Mouse (Mus musculus): ENCODE results near the gene Slc2a4. TPM values are rescaled to one million over a fixed set of nuclear protein-coding genes. Genes with fewer than 3 reads are reported as not detected.

Slc2a4 gene
- polyA plus RNA-seq, 1 experiment from 2014 or later: 15.7 TPM

DNA sequence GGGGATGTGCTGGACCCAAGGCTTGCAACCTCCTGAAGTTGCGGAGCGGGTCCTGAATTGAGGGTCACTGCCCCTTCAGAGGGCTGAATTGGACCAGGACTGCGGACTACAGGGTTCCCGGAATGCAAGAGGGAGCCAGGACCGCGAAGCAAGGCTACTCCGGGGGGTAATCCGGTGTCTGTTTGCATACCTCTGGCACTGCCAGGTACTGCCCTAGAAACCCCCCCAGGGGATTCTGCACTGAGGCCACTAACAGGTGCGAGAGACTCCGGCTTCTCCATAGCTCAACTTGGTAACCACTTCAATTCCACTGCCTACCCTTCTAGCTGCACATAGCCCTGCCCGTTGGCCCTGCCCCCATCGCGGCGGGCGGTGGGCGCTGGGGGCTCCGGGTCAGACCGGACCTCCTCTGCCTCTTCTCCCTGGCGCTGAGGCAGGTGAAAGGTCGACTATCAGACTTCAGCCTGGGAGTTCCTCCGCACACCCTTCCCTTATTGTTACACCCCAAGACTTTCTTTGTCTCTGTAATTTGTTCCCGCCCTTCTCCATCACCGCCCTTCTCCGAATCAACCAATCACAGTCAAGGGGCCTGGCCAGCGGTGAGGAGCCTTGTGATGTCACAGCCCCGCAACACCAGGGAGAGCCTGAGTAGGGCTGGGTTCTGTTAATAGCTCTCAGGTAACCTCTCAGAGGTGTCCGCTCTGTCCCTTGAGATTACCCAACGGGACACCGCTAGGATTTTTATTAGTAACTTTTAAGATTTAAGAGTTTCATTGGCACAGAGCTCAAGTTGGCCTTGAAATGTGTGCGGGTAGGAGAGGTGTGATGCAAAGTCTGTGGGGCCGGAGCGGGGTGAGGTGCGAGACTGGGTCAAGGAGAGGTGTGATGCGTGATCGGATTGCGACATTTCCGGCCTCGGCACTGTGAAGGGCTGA lies 47.2 kb downstream of the Slc2a4 start, which contains the start of the genes 2810408A11Rik and Neurl4:
Gene 2810408A11Rik (minus strand): TSS at position 517 of the 935 bp plus-strand sequence.
Gene Neurl4 (plus strand): TSS at position 602 of the 935 bp plus-strand sequence.
- peak; percentile 92 for DNase-seq (ENCODE audit: extremely low spot score, low spot score)
- H3K4me3 ChIP-seq: peak within 1 kb of the TSS; percentile 99
- peaks cover 8% of the 10 kb centered on the region; the same call in 1 of the 2 replicates for H3K27me3 ChIP-seq (ENCODE audit: poor library complexity, severe bottlenecking)
- H3K36me3 ChIP-seq (replicated peaks): peaks cover 33% of the 10 kb centered on the region
- no peaks in the 10 kb centered on the region for H3K9me3 ChIP-seq
- under 1% methylated on average over 38 of the region's 38 CpGs for WGBS
- H3K27ac ChIP-seq: peak within 1 kb of the TSS; percentile 99
- H3K4me1 ChIP-seq: peaks cover 47% of the 10 kb centered on the region

- no peak for DNase-seq (ENCODE audit: extremely low spot score, low spot score)
- Histone ChIP-seq H3K4me1 (peaks cover 52% of the 10 kb centered on the region), H3K36me3 (replicated peaks) (peaks cover 24% of the 10 kb centered on the region), H3K4me3 (peak overlapping the region; percentile 99), H3K9me3 (no peaks in the 10 kb centered on the region), H3K27ac (peak overlapping the region; percentile 99), H3K27me3 (ENCODE audit: poor library complexity, severe bottlenecking) (peaks cover 8% of the 10 kb centered on the region; the same call in 1 of the 2 replicates)
- 26% methylated on average over 4 of the region's 4 CpGs for WGBS
Observed at GRCm38 (mm10) chr11:69899870-69900269, 48.1 kb downstream of the Slc2a4 start.

- Histone ChIP-seq H3K27me3 (ENCODE audit: poor library complexity, severe bottlenecking) (peaks cover 8% of the 10 kb centered on the region; the same call in 1 of the 2 replicates), H3K9me3 (no peaks in the 10 kb centered on the region), H3K4me1 (peaks cover 35% of the 10 kb centered on the region), H3K36me3 (replicated peaks) (peaks cover 3% of the 10 kb centered on the region), H3K4me3 (no peak within 1 kb of the TSS), H3K27ac (0 out of 2 replicates have a peak within 1 kb of the TSS, but pooled peaks have one; percentile 26)
- DNase-seq (ENCODE audit: extremely low spot score, low spot score): no peak
- 85% methylated on average over 4 of the region's 4 CpGs for WGBS
Observed at GRCm38 (mm10) chr11:69895291-69895690, 52.7 kb downstream of the Slc2a4 start, which contains the start of gene Acap1. Gene Acap1 (minus strand): TSS chr11:69895539.

DNA sequence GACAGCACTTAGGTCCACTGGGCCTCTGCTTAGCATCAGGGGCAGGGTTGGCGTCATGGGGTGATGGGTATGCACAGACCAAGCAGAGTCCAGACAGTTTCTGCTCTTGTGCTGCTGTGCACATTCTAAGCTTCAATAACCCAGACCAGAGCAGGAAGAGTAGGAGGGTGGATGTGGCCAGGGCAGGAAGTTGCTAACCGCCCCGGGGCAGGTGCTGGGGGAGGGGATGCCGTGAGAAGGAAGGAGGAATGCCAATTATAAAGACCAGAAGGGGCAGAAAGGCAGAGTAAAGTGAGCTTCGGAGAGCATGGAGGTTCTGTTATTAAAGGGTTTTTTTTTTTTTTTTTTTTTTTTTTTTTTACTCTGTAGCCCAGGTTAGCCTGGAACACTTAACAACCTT lies 53.3 kb downstream of the Slc2a4 start:
- no peak overlapping the region for H3K4me3 ChIP-seq
- no peak for DNase-seq (ENCODE audit: extremely low spot score, low spot score)
- no peak overlapping the region for H3K27ac ChIP-seq
- no peaks in the 10 kb centered on the region for H3K9me3 ChIP-seq
- H3K4me1 ChIP-seq: peaks cover 29% of the 10 kb centered on the region
- 78% methylated on average over 5 of the region's 5 CpGs for WGBS
- H3K27me3 ChIP-seq (ENCODE audit: poor library complexity, severe bottlenecking): peaks cover 6% of the 10 kb centered on the region; the same call in 1 of the 2 replicates
- peaks cover 3% of the 10 kb centered on the region for H3K36me3 ChIP-seq (replicated peaks)

Small RNAs within 50 kb of the gene (microRNA-seq; reads per million reads assigned to microRNA genes)
- not detected for gene Gm44349

Other genes with a start within 250 kb of the Slc2a4 start
- gene Polr2a, start 189.6 kb downstream of the Slc2a4 start, polyA plus RNA-seq (2016; fragmentation: Nextera tagmentation; extraction: Ambion mirVana): 32.9 and 34.5 TPM in 2 replicates
- 0.14 TPM in 1 of 2 replicates, not detected in the other for gene Slc35g3, start 186.2 kb downstream of the Slc2a4 start, polyA plus RNA-seq (2016; fragmentation: Nextera tagmentation; extraction: Ambion mirVana)
- 0.46 and 0.77 TPM in 2 replicates for gene Zbtb4, start 182.3 kb downstream of the Slc2a4 start, polyA plus RNA-seq (2016; fragmentation: Nextera tagmentation; extraction: Ambion mirVana)
- gene Chrnb1, start 152.2 kb downstream of the Slc2a4 start, polyA plus RNA-seq (2016; fragmentation: Nextera tagmentation; extraction: Ambion mirVana): 1.0 and 1.5 TPM in 2 replicates
- 0.73 TPM in 2 replicates for gene Fgf11, start 146.3 kb downstream of the Slc2a4 start, polyA plus RNA-seq (2016; fragmentation: Nextera tagmentation; extraction: Ambion mirVana)
- 0.71 and 0.95 TPM in 2 replicates for gene Tmem102, start 142.6 kb downstream of the Slc2a4 start, polyA plus RNA-seq (2016; fragmentation: Nextera tagmentation; extraction: Ambion mirVana)
- not detected in 2 replicates for gene Gm39566, start 132.9 kb downstream of the Slc2a4 start, polyA plus RNA-seq (2016; fragmentation: Nextera tagmentation; extraction: Ambion mirVana)
- not detected in 2 replicates for gene Spem2, start 129.7 kb downstream of the Slc2a4 start, polyA plus RNA-seq (2016; fragmentation: Nextera tagmentation; extraction: Ambion mirVana)
- gene Spem1, start 126.0 kb downstream of the Slc2a4 start, polyA plus RNA-seq (2016; fragmentation: Nextera tagmentation; extraction: Ambion mirVana): 0.19 TPM in 1 of 2 replicates, not detected in the other
- gene Nlgn2, start 110.4 kb downstream of the Slc2a4 start, polyA plus RNA-seq (2016; fragmentation: Nextera tagmentation; extraction: Ambion mirVana): 4.7 and 5.2 TPM in 2 replicates
- gene Tmem256, start 109.7 kb downstream of the Slc2a4 start, polyA plus RNA-seq (2016; fragmentation: Nextera tagmentation; extraction: Ambion mirVana): 259 and 290 TPM in 2 replicates
- 67.5 and 67.6 TPM in 2 replicates for gene Plscr3, start 101.8 kb downstream of the Slc2a4 start, polyA plus RNA-seq (2016; fragmentation: Nextera tagmentation; extraction: Ambion mirVana)
- 0.79 and 1.9 TPM in 2 replicates for gene Tnk1, start 89.5 kb downstream of the Slc2a4 start, polyA plus RNA-seq (2016; fragmentation: Nextera tagmentation; extraction: Ambion mirVana)
- not detected in 2 replicates for gene Tmem95, start 70.2 kb downstream of the Slc2a4 start, polyA plus RNA-seq (2016; fragmentation: Nextera tagmentation; extraction: Ambion mirVana)
- 4.8 and 6.7 TPM in 2 replicates for gene Kctd11, start 66.8 kb downstream of the Slc2a4 start, polyA plus RNA-seq (2016; fragmentation: Nextera tagmentation; extraction: Ambion mirVana)
- 0.84 and 1.3 TPM in 2 replicates for gene Acap1, start 52.6 kb downstream of the Slc2a4 start, polyA plus RNA-seq (2016; fragmentation: Nextera tagmentation; extraction: Ambion mirVana)
- 11.9 and 12.2 TPM in 2 replicates for gene 2810408A11Rik, start 47.2 kb downstream of the Slc2a4 start, polyA plus RNA-seq (2016; fragmentation: Nextera tagmentation; extraction: Ambion mirVana)
- 14.3 and 14.8 TPM in 2 replicates for gene Neurl4, start 47.1 kb downstream of the Slc2a4 start, polyA plus RNA-seq (2016; fragmentation: Nextera tagmentation; extraction: Ambion mirVana)
- 92.4 and 97.3 TPM in 2 replicates for gene Gps2, start 34.3 kb downstream of the Slc2a4 start, polyA plus RNA-seq (2016; fragmentation: Nextera tagmentation; extraction: Ambion mirVana)
- gene Eif5a, start 26.2 kb downstream of the Slc2a4 start, polyA plus RNA-seq (2016; fragmentation: Nextera tagmentation; extraction: Ambion mirVana): 2,970 and 2,997 TPM in 2 replicates
- gene Ybx2, start 12.4 kb downstream of the Slc2a4 start, polyA plus RNA-seq (2016; fragmentation: Nextera tagmentation; extraction: Ambion mirVana): 5.7 and 6.4 TPM in 2 replicates
- gene Cldn7, start 16.6 kb upstream of the Slc2a4 start, polyA plus RNA-seq (2016; fragmentation: Nextera tagmentation; extraction: Ambion mirVana): 19.7 and 21.9 TPM in 2 replicates
- gene Ctdnep1, start 33.0 kb upstream of the Slc2a4 start, polyA plus RNA-seq (2016; fragmentation: Nextera tagmentation; extraction: Ambion mirVana): 21.5 and 23.4 TPM in 2 replicates
- gene Elp5, start 34.3 kb upstream of the Slc2a4 start, polyA plus RNA-seq (2016; fragmentation: Nextera tagmentation; extraction: Ambion mirVana): 159 TPM in 2 replicates
- gene Gabarap, start 43.0 kb upstream of the Slc2a4 start, polyA plus RNA-seq (2016; fragmentation: Nextera tagmentation; extraction: Ambion mirVana): 318 and 331 TPM in 2 replicates
- 94.5 and 96.2 TPM in 2 replicates for gene Phf23, start 47.6 kb upstream of the Slc2a4 start, polyA plus RNA-seq (2016; fragmentation: Nextera tagmentation; extraction: Ambion mirVana)
- 44.3 and 51.6 TPM in 2 replicates for gene Dvl2, start 52.4 kb upstream of the Slc2a4 start, polyA plus RNA-seq (2016; fragmentation: Nextera tagmentation; extraction: Ambion mirVana)
- 41.0 and 44.1 TPM in 2 replicates for gene Acadvl, start 67.2 kb upstream of the Slc2a4 start, polyA plus RNA-seq (2016; fragmentation: Nextera tagmentation; extraction: Ambion mirVana)
- 13.8 and 15.5 TPM in 2 replicates for gene Dlg4, start 68.8 kb upstream of the Slc2a4 start, polyA plus RNA-seq (2016; fragmentation: Nextera tagmentation; extraction: Ambion mirVana)
- 0.71 and 1.2 TPM in 2 replicates for gene Asgr1, start 105.9 kb upstream of the Slc2a4 start, polyA plus RNA-seq (2016; fragmentation: Nextera tagmentation; extraction: Ambion mirVana)
- not detected in 2 replicates for gene Asgr2, start 144.5 kb upstream of the Slc2a4 start, polyA plus RNA-seq (2016; fragmentation: Nextera tagmentation; extraction: Ambion mirVana)
- not detected in 2 replicates for gene Mgl2, start 182.1 kb upstream of the Slc2a4 start, polyA plus RNA-seq (2016; fragmentation: Nextera tagmentation; extraction: Ambion mirVana)
- not detected in 2 replicates for gene Clec10a, start 208.0 kb upstream of the Slc2a4 start, polyA plus RNA-seq (2016; fragmentation: Nextera tagmentation; extraction: Ambion mirVana)

Measured in forebrain, embryonic 10.5 days (tissue).